Mouse (Mus musculus) liver, embryonic 15.5 days (tissue): ENCODE results near the gene Olfr509. TPM values are rescaled to one million over a fixed set of nuclear protein-coding genes. Genes with fewer than 3 reads are reported as not detected.
"Not testable (repeated sequence)": the region's sequence is repeated elsewhere in the genome, so short reads cannot be mapped to it uniquely, and the experiment has no call there.

ENCODE experiments used
- ATAC-seq: fragments of 200-750 bp; cut with Nextera tagmentation; 2 replicates; pipeline ENCODE4 v1.8.0; 2017; ENCODE audit warnings: moderate number of reproducible peaks, mild to moderate bottlenecking, moderate library complexity; ENCODE audit not compliant: insufficient read depth
- H3K27ac ChIP-seq: fragments of 300-500 bp; sonication (generic); replicated peaks from 2 replicates; pipeline ENCODE4 v1.5.1; 2015; ENCODE audit warnings: mild to moderate bottlenecking, inconsistent platforms
- H3K27me3 ChIP-seq: fragments of 300-500 bp; sonication (generic); 2 replicates; pipeline ENCODE4 v1.6.1; 2015; ENCODE audit warnings: mild to moderate bottlenecking, inconsistent platforms
- H3K36me3 ChIP-seq: fragments of 300-500 bp; sonication (generic); replicated peaks from 2 replicates; pipeline ENCODE4 v1.6.1; 2015; ENCODE audit warnings: moderate library complexity, mild to moderate bottlenecking, inconsistent platforms
- H3K4me1 ChIP-seq: fragments of 300-500 bp; sonication (generic); replicated peaks from 2 replicates; pipeline ENCODE4 v1.6.1; 2015; ENCODE audit warnings: inconsistent platforms
- H3K4me2 ChIP-seq: fragments of 300-500 bp; sonication (generic); 2 replicates; pipeline ENCODE4 v1.6.1; 2015; ENCODE audit warnings: moderate library complexity, mild to moderate bottlenecking, inconsistent platforms
- H3K4me3 ChIP-seq: fragments of 300-500 bp; sonication (generic); replicated peaks from 2 replicates; pipeline ENCODE4 v1.5.1; 2015; ENCODE audit warnings: mild to moderate bottlenecking, inconsistent platforms
- H3K9ac ChIP-seq: fragments of 300-500 bp; sonication (generic); 2 replicates; pipeline ENCODE4 v1.6.1; 2015; ENCODE audit warnings: moderate library complexity, mild to moderate bottlenecking, inconsistent platforms
- H3K9me3 ChIP-seq: fragments of 300-500 bp; sonication (generic); replicated peaks from 2 replicates; pipeline ENCODE4 v1.6.1; 2016; ENCODE audit warnings: inconsistent platforms
- WGBS: fragments of 180-500 bp; shearing (Covaris S2); methylation state at CpG from one replicate; pipeline ENCODE4 v1.1.7; 2015; ENCODE audit warnings: mixed read lengths; ENCODE audit not compliant: insufficient replicate concordance; 5-methylcytosine and 5-hydroxymethylcytosine counted together
- polyA plus RNA-seq: library from polyadenylated mRNA; unstranded; fragments of >200 nt; fragmentation: Nextera tagmentation; extraction: Ambion mirVana; gene quantifications from 2 replicates; pipeline ENCODE4 v1.2.1, GENCODE M21; 2015

The Olfr509 gene
- polyA plus RNA-seq = not detected in 2 replicates

- Histone ChIP-seq H3K27ac (no peak within 1 kb of the TSS), H3K4me1 (no peaks in the 10 kb centered on the region), H3K36me3 (no peaks in the 10 kb centered on the region), H3K9ac (no peak within 1 kb of the TSS), H3K9me3 (no peaks in the 10 kb centered on the region), H3K4me2 (no peak within 1 kb of the TSS), H3K4me3 (no peak within 1 kb of the TSS), H3K27me3 (no peaks in the 10 kb centered on the region)
- no peak for ATAC-seq
Measured at GRCm38 (mm10) chr7:108651806-108652205, at the start of gene Olfr509. Gene Olfr509, minus strand, starts transcription at chr7:108651906.

DNA sequence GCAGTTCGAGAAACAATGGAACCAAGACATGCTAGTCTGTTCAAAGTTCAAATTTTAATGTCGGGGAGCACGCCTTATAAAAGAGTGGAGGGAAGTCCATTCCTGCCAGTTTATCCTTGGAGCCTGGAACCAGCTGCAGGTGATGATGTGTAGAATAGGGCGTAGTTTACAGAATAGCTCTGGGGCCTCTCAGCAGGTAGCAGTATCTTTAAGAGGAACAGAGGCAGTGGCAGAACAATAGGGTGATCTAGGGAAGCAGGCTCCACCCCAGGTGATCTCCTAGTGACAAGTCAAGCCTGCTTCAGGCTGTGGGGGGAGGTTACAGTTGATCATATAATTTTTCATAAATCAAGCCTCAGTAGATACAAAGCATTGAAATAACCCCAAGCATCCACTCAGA, 27.2 kb upstream of the Olfr509 start:
- no peak overlapping the region for H3K9ac ChIP-seq
- no peak overlapping the region for H3K4me2 ChIP-seq
- WGBS = 59% methylated on average over 4 of the region's 4 CpGs
- H3K27me3 ChIP-seq = no peaks in the 10 kb centered on the region
- no peaks in the 10 kb centered on the region for H3K4me1 ChIP-seq
- no peak for ATAC-seq
- H3K27ac ChIP-seq = no peak overlapping the region
- H3K9me3 ChIP-seq = no peaks in the 10 kb centered on the region
- H3K4me3 ChIP-seq = no peak overlapping the region
- H3K36me3 ChIP-seq = no peaks in the 10 kb centered on the region

DNA sequence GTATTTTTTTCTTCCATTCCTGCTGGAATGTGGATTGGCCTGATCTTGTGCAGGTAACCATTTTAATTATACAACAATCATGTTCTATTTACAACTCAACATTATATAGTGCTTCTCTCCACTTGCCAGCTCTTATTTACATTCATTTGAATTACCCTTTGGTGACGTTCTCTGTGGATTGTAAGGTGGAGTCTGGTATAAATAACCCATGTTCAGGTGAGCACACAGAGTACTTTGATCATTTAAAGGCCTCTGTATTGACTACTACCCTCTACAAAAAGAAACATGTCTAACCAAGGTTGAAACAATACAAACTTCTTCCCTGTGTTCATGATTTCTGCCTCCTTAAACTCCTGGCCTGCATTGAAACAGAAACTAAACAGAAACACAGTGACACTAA, 19.4 kb upstream of the Olfr509 start:
- Histone ChIP-seq H3K4me3 (no peak overlapping the region), H3K9ac (no peak overlapping the region), H3K4me1 (no peaks in the 10 kb centered on the region), H3K4me2 (no peak overlapping the region), H3K27me3 (no peaks in the 10 kb centered on the region), H3K27ac (no peak overlapping the region), H3K9me3 (no peaks in the 10 kb centered on the region), H3K36me3 (no peaks in the 10 kb centered on the region)
- 41% methylated on average over 1 of the region's 1 CpGs for WGBS
- no peak for ATAC-seq

- Histone ChIP-seq H3K4me2 (no peak within 1 kb of the TSS), H3K4me1 (no peaks in the 10 kb centered on the region), H3K27ac (no peak within 1 kb of the TSS), H3K9me3 (no peaks in the 10 kb centered on the region), H3K9ac (no peak within 1 kb of the TSS), H3K36me3 (no peaks in the 10 kb centered on the region), H3K4me3 (no peak within 1 kb of the TSS), H3K27me3 (no peaks in the 10 kb centered on the region)
- WGBS = 69% methylated on average over 1 of the region's 1 CpGs
- ATAC-seq = no peak
Measured at GRCm38 (mm10) chr7:108666118-108666517, 14.4 kb upstream of the Olfr509 start, which contains the start of gene Olfr510. Gene Olfr510, plus strand, starts transcription at chr7:108666418.

- 55% methylated on average over 3 of the region's 3 CpGs for WGBS
- no peaks in the 10 kb centered on the region for H3K4me1 ChIP-seq
- H3K4me3 ChIP-seq = no peak overlapping the region
- H3K27ac ChIP-seq = no peak overlapping the region
- no peak overlapping the region for H3K4me2 ChIP-seq
- no peak for ATAC-seq
- no peaks in the 10 kb centered on the region for H3K36me3 ChIP-seq
- no peaks in the 10 kb centered on the region for H3K9me3 ChIP-seq
- no peaks in the 10 kb centered on the region for H3K27me3 ChIP-seq
- H3K9ac ChIP-seq = no peak overlapping the region
Measured at GRCm38 (mm10) chr7:108662419-108662818, 10.7 kb upstream of the Olfr509 start.

GRCm38 (mm10) chr7:108629694-108630093, 22.0 kb downstream of the Olfr509 start, which contains the start of gene Olfr508:
Gene Olfr508, plus strand, starts transcription at chr7:108629994.
- Histone ChIP-seq H3K4me3 (no peak within 1 kb of the TSS), H3K27me3 (no peaks in the 10 kb centered on the region), H3K4me1 (no peaks in the 10 kb centered on the region), H3K27ac (no peak within 1 kb of the TSS), H3K9me3 (no peaks in the 10 kb centered on the region), H3K36me3 (no peaks in the 10 kb centered on the region), H3K9ac (no peak within 1 kb of the TSS), H3K4me2 (no peak within 1 kb of the TSS)
- WGBS = 66% methylated on average over 3 of the region's 3 CpGs
- ATAC-seq = no peak

GRCm38 (mm10) chr7:108621514-108621913, 30.2 kb downstream of the Olfr509 start, which contains the start of gene Olfr507:
Gene Olfr507, plus strand, starts transcription at chr7:108621814.
- ATAC-seq = no peak
- Histone ChIP-seq H3K27me3 (no peaks in the 10 kb centered on the region), H3K9ac (no peak within 1 kb of the TSS), H3K36me3 (no peaks in the 10 kb centered on the region), H3K4me1 (no peaks in the 10 kb centered on the region), H3K4me2 (no peak within 1 kb of the TSS), H3K27ac (no peak within 1 kb of the TSS), H3K4me3 (no peak within 1 kb of the TSS), H3K9me3 (no peaks in the 10 kb centered on the region)
- 41% methylated on average over 2 of the region's 2 CpGs for WGBS

- H3K4me3 ChIP-seq, H3K4me1 ChIP-seq, H3K27me3 ChIP-seq, H3K9me3 ChIP-seq, H3K4me2 ChIP-seq, H3K27ac ChIP-seq, H3K36me3 ChIP-seq, H3K9ac ChIP-seq, ATAC-seq: not testable (repeated sequence)
- WGBS = 48% methylated on average over 3 of the region's 3 CpGs
Measured at GRCm38 (mm10) chr7:108616781-108617180, 34.9 kb downstream of the Olfr509 start.

GRCm38 (mm10) chr7:108614110-108614509, 37.6 kb downstream of the Olfr509 start:
- H3K4me2 ChIP-seq = no peak overlapping the region
- no peaks in the 10 kb centered on the region for H3K9me3 ChIP-seq
- H3K27me3 ChIP-seq = no peaks in the 10 kb centered on the region
- H3K9ac ChIP-seq = no peak overlapping the region
- H3K36me3 ChIP-seq = no peaks in the 10 kb centered on the region
- no peak overlapping the region for H3K4me3 ChIP-seq
- no peaks in the 10 kb centered on the region for H3K4me1 ChIP-seq
- no peak overlapping the region for H3K27ac ChIP-seq
- 50% methylated on average over 2 of the region's 2 CpGs for WGBS
- no peak for ATAC-seq

DNA sequence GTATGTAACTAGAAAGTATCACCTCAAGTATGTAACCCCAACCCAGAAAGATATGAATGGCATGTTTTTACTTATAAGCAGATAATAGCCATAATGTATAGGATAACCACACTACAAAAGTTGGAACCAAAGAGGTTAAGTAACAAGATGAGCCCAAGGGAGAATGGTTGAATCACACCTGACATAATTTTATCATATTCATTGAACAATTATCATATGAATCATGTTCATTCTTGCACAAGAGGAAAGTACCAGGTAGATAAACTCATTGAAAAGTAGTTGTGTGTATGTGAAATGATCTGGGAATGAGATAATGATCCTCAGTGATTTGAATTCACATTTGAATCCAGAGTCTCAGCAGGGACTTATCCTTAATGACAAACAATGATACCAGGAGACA, 41.2 kb downstream of the Olfr509 start, which contains the start of gene Olfr506:
Gene Olfr506, plus strand, starts transcription at position 301 of the 400 bp plus-strand sequence.
- Histone ChIP-seq H3K27me3 (no peaks in the 10 kb centered on the region), H3K27ac (no peak within 1 kb of the TSS), H3K4me2 (no peak within 1 kb of the TSS), H3K4me1 (no peaks in the 10 kb centered on the region), H3K4me3 (no peak within 1 kb of the TSS), H3K9ac (no peak within 1 kb of the TSS), H3K36me3 (no peaks in the 10 kb centered on the region), H3K9me3 (0 out of 2 replicates have a peak, but pooled peaks cover 2% of the 10 kb centered on the region)
- ATAC-seq = no peak

- not testable (repeated sequence) for H3K4me1 ChIP-seq, H3K9me3 ChIP-seq, H3K27me3 ChIP-seq, H3K9ac ChIP-seq, H3K27ac ChIP-seq, H3K4me2 ChIP-seq, ATAC-seq, H3K4me3 ChIP-seq, H3K36me3 ChIP-seq
- 53% methylated on average over 3 of the region's 3 CpGs for WGBS
Measured at GRCm38 (mm10) chr7:108601916-108602315, 49.8 kb downstream of the Olfr509 start.
